Mouse (Mus musculus): ENCODE results near the gene Cfap45.

DNA sequence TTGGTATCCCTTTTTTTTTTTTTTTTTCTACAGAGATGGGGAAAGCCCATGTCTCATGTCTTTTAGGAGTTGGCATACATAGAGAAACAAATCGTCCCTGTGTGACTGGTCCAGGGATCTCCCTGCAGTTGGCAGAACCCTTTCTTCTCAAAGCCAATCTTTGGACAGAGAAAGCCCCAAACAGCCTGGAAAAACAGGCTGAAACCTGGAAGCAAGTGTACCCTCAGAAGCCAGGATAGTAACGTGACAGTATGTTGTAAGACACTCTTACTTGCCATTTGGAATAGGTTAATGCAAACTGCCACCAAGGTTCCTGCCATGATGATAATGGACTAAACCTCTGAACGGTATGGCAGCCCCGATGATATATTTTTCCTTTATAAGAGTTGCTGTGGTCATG lies 40.2 kb upstream of the Cfap45 start:
- TF ChIP-seq TAL1 (IDR thresholded peaks at IDR 0.05; ENCODE audit: low read length): no peak
- TF ChIP-seq GATA1 (IDR thresholded peaks at IDR 0.05; ENCODE audit: low read length): no peak
